22 mouse cellular contexts compared by ENCODE assay signal in the genomic region with DNA sequence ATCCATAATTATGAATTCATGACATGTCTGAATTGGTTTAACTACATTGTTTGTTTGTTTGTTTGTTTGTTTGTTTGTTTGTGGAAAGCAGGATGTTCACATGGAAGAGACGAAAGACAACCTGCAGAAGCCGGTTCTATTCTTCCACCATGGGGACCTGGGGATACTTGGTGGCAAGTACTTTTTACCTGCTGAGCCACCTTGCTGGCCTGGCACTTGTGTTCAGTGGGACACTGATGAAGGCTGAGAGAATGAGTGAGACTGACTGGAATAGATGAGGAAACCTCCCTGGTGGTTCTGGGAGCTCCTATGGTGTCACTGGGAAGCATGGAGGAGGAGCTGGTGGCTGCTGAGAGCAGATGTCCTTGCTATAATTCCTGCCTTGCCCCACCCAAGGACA. TPM values are rescaled to one million over a fixed set of nuclear protein-coding genes. Genes with fewer than 3 reads are reported as not detected.
"Had no signal": no experiment of that assay in that cellular context is flagged by ENCODE, and none has a peak within 500 bp of the region (broad histone marks: within the 10 kb centered on the region; RNA-seq: fewer than 3 reads in every experiment).

Gene Crxos (plus strand): TSS at position 301 of the 400 bp plus-strand sequence.

- DNase-seq: kidney, adult 2 months; kidney, postnatal 10 days; kidney, postnatal 36 days; left cerebral cortex, postnatal 4 days; liver, postnatal 0 days; lung, embryonic 14.5 days; right cerebral cortex, adult 18-20 months; right cerebral cortex, postnatal 25 days; spleen, adult 18-20 months; thymus, postnatal 25 days had no signal

- H3K9me3 ChIP-seq: kidney, embryonic 15.5 days; limb, embryonic 12.5 days; limb, embryonic 15.5 days; neural tube, embryonic 12.5 days; neural tube, embryonic 15.5 days; stomach, embryonic 15.5 days had no signal

- H3K27me3 ChIP-seq: kidney, embryonic 15.5 days; limb, embryonic 12.5 days; limb, embryonic 15.5 days; neural tube, embryonic 12.5 days; neural tube, embryonic 15.5 days; stomach, embryonic 15.5 days had no signal

- H3K4me2 ChIP-seq: kidney, embryonic 15.5 days; limb, embryonic 12.5 days; limb, embryonic 15.5 days; liver, embryonic 11.5 days; lung, embryonic 14.5 days; neural tube, embryonic 12.5 days; neural tube, embryonic 15.5 days; stomach, embryonic 15.5 days had no signal

- ATAC-seq: intestine, postnatal 0 days; liver, postnatal 0 days; lung, postnatal 0 days had no signal

- H3K4me3 ChIP-seq: kidney, embryonic 15.5 days; limb, embryonic 12.5 days; limb, embryonic 15.5 days; neural tube, embryonic 12.5 days; neural tube, embryonic 15.5 days; stomach, embryonic 15.5 days had no signal

- H3K36me3 ChIP-seq: kidney, embryonic 15.5 days; limb, embryonic 12.5 days; limb, embryonic 15.5 days; neural tube, embryonic 12.5 days; neural tube, embryonic 15.5 days; stomach, embryonic 15.5 days had no signal

- H3K4me1 ChIP-seq: kidney, embryonic 15.5 days; limb, embryonic 12.5 days; limb, embryonic 15.5 days; neural tube, embryonic 12.5 days; neural tube, embryonic 15.5 days; stomach, embryonic 15.5 days had no signal

- H3K9ac ChIP-seq: kidney, embryonic 15.5 days; limb, embryonic 12.5 days; limb, embryonic 15.5 days; liver, embryonic 14.5 days; liver, postnatal 0 days; lung, embryonic 14.5 days; neural tube, embryonic 12.5 days; neural tube, embryonic 15.5 days; stomach, embryonic 15.5 days had no signal

- H3K27ac ChIP-seq: kidney, embryonic 15.5 days; limb, embryonic 12.5 days; limb, embryonic 15.5 days; liver, embryonic 14.5 days; macrophage; neural tube, embryonic 12.5 days; neural tube, embryonic 15.5 days; stomach, embryonic 15.5 days had no signal

RNA-seq across cellular contexts. Expression of gene Crxos, which starts in this region (rescaled TPM):
- polyA plus RNA-seq: intestine, postnatal 0 days; kidney, adult 2 months; kidney, embryonic 15.5 days; limb, embryonic 12.5 days; limb, embryonic 15.5 days; liver, embryonic 11.5 days; liver, embryonic 14.5 days; liver, postnatal 0 days; lung, embryonic 14.5 days; lung, postnatal 0 days; macrophage; neural tube, embryonic 12.5 days; neural tube, embryonic 15.5 days; stomach, embryonic 15.5 days; thymus, postnatal 0 days had no signal
